Mouse (Mus musculus): ENCODE measurements at regions not wholly inside any gene's neighbourhood (a gene's known extent, or its start where the extent isn't known, plus 50 kb on each side); places are given as distances from the start of the nearest gene placed in this dataset.

- no peak for TF ChIP-seq POLR2A (IDR thresholded peaks at IDR 0.05; ENCODE audit: borderline replicate concordance, low read depth, low read length)
- no peak for TF ChIP-seq CTCF (IDR thresholded peaks at IDR 0.05; ENCODE audit: low read depth, low read length)
- no peak overlapping the region for H3K4me3 ChIP-seq (ENCODE audit: insufficient read depth, low read length)
- H3K27ac ChIP-seq (ENCODE audit: insufficient read depth, low read depth, low read length): no peak overlapping the region
- H3K4me1 ChIP-seq (ENCODE audit: control insufficient read depth, insufficient read depth, low read length): no peaks in the 10 kb centered on the region
Measured at GRCm38 (mm10) chr8:26590591-26591212, 386.4 kb upstream of the Zfp703 start.

DNA sequence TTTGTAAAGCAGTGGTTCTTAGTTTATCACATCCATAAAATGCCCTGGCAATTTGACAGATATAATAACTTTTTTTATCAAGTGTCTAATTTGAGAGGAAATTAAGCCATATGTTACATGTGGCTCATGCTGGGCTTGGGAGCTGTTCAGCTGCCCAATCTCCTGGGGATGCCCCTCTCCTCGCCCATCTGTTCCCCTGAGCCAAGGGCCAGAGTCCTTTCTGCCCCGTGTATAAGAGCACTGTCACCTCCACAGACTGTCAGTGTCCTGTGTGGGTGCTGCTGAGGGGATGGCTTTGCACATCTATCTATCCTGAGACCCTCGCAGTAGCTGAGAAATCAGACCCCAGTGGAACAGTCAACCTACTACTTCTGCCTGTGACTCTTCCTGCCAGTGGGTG, 385.9 kb upstream of the Zfp703 start:
- Histone ChIP-seq H3K4me1 (ENCODE audit: control insufficient read depth, insufficient read depth, low read length) (no peaks in the 10 kb centered on the region), H3K27ac (ENCODE audit: insufficient read depth, low read depth, low read length) (no peak overlapping the region), H3K4me3 (ENCODE audit: insufficient read depth, low read length) (no peak overlapping the region)
- TF ChIP-seq CTCF (IDR thresholded peaks at IDR 0.05; ENCODE audit: low read depth, low read length) (no peak), POLR2A (IDR thresholded peaks at IDR 0.05; ENCODE audit: borderline replicate concordance, low read depth, low read length) (no peak)

- H3K4me1 ChIP-seq (ENCODE audit: control insufficient read depth, insufficient read depth, low read length): no peaks in the 10 kb centered on the region
- H3K4me3 ChIP-seq (ENCODE audit: insufficient read depth, low read length): no peak overlapping the region
- no peak overlapping the region for H3K27ac ChIP-seq (ENCODE audit: insufficient read depth, low read depth, low read length)
- TF ChIP-seq CTCF (IDR thresholded peaks at IDR 0.05; ENCODE audit: low read depth, low read length): no peak
- TF ChIP-seq POLR2A (IDR thresholded peaks at IDR 0.05; ENCODE audit: borderline replicate concordance, low read depth, low read length): no peak
Measured at GRCm38 (mm10) chr8:26593536-26594368, 383.4 kb upstream of the Zfp703 start.

DNA sequence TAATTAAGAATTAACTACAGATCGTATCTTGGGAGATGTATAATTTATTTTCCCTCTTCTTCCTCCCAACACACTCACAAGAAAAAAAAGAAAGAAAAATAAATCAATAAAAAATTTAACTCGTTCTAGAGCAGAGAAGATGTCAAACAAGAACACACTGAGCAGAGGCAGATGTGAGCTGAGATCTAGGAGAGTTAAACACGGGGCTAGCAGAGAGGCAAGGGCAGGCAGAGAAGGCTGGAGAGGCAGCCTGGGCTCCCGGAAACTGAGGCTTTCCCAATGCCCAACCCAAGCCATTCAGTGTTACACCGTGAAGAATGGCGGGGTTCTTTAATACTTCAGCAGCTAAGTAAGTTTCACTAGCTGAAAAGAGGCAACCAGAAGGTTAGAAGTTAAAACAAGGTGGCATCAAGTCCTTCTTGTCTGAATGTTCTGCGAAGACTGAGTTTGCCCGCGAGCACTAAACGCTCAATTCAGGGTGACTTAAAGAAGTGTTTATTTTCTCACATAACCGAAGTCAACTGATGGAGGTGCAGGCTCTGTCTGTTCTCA, 382.7 kb upstream of the Zfp703 start:
- Histone ChIP-seq H3K4me1 (ENCODE audit: control insufficient read depth, insufficient read depth, low read length) (no peaks in the 10 kb centered on the region), H3K4me3 (ENCODE audit: insufficient read depth, low read length) (no peak overlapping the region), H3K27ac (ENCODE audit: insufficient read depth, low read depth, low read length) (no peak overlapping the region)
- no peak for TF ChIP-seq POLR2A (IDR thresholded peaks at IDR 0.05; ENCODE audit: borderline replicate concordance, low read depth, low read length)
- no peak for TF ChIP-seq CTCF (IDR thresholded peaks at IDR 0.05; ENCODE audit: low read depth, low read length)

- no peak for TF ChIP-seq CTCF (IDR thresholded peaks at IDR 0.05; ENCODE audit: low read depth, low read length)
- no peak for TF ChIP-seq POLR2A (IDR thresholded peaks at IDR 0.05; ENCODE audit: borderline replicate concordance, low read depth, low read length)
- no peaks in the 10 kb centered on the region for H3K4me1 ChIP-seq (ENCODE audit: control insufficient read depth, insufficient read depth, low read length)
- H3K4me3 ChIP-seq (ENCODE audit: insufficient read depth, low read length): no peak overlapping the region
- H3K27ac ChIP-seq (ENCODE audit: insufficient read depth, low read depth, low read length): no peak overlapping the region
Measured at GRCm38 (mm10) chr8:26595431-26596018, 381.6 kb upstream of the Zfp703 start.

GRCm38 (mm10) chr8:26596665-26597362, 380.3 kb upstream of the Zfp703 start:
- Histone ChIP-seq H3K27ac (ENCODE audit: insufficient read depth, low read depth, low read length) (no peak overlapping the region), H3K4me1 (ENCODE audit: control insufficient read depth, insufficient read depth, low read length) (no peaks in the 10 kb centered on the region), H3K4me3 (ENCODE audit: insufficient read depth, low read length) (no peak overlapping the region)
- TF ChIP-seq CTCF (IDR thresholded peaks at IDR 0.05; ENCODE audit: low read depth, low read length) (no peak), POLR2A (IDR thresholded peaks at IDR 0.05; ENCODE audit: borderline replicate concordance, low read depth, low read length) (no peak)

GRCm38 (mm10) chr8:26598520-26598919, 378.6 kb upstream of the Zfp703 start:
- TF ChIP-seq POLR2A (IDR thresholded peaks at IDR 0.05; ENCODE audit: borderline replicate concordance, low read depth, low read length): no peak
- no peak for TF ChIP-seq CTCF (IDR thresholded peaks at IDR 0.05; ENCODE audit: low read depth, low read length)

DNA sequence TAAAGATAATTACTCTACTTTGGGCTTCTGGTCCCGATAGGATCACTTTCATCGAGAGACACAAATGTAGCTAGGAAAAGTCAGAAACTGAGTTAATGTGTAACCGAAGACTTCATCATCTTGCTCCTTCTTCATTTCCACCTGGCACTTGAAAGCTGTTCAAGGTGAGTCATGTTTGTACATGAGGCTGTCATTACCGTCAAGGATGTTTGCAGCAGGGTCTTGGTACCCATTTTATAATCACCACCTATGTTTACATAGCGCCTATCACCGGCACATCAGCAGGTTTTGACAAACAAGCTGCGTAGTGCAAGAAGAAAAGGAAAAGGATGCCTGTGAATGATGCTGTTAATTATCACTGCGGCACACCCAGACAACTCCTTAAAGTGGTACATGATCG, 377.0 kb upstream of the Zfp703 start:
- Histone ChIP-seq H3K4me1 (ENCODE audit: control insufficient read depth, insufficient read depth, low read length) (peaks cover 2% of the 10 kb centered on the region; the same call in 1 of the 2 replicates), H3K27ac (ENCODE audit: insufficient read depth, low read depth, low read length) (no peak overlapping the region), H3K4me3 (ENCODE audit: insufficient read depth, low read length) (no peak overlapping the region)
- no peak for TF ChIP-seq POLR2A (IDR thresholded peaks at IDR 0.05; ENCODE audit: borderline replicate concordance, low read depth, low read length)
- no peak for TF ChIP-seq CTCF (IDR thresholded peaks at IDR 0.05; ENCODE audit: low read depth, low read length)

More at GRCm38 (mm10) chr8:26598520-26598919, 378.6 kb upstream of the Zfp703 start:
- Histone ChIP-seq H3K27ac (ENCODE audit: insufficient read depth, low read depth, low read length) (no peak overlapping the region), H3K4me3 (ENCODE audit: insufficient read depth, low read length) (no peak overlapping the region), H3K4me1 (ENCODE audit: control insufficient read depth, insufficient read depth, low read length) (no peaks in the 10 kb centered on the region)

- TF ChIP-seq POLR2A (IDR thresholded peaks at IDR 0.05; ENCODE audit: borderline replicate concordance, low read depth, low read length): no peak
- no peak for TF ChIP-seq CTCF (IDR thresholded peaks at IDR 0.05; ENCODE audit: low read depth, low read length)
- Histone ChIP-seq H3K4me3 (ENCODE audit: insufficient read depth, low read length) (no peak overlapping the region), H3K27ac (ENCODE audit: insufficient read depth, low read depth, low read length) (no peak overlapping the region), H3K4me1 (ENCODE audit: control insufficient read depth, insufficient read depth, low read length) (peaks cover 7% of the 10 kb centered on the region)
Measured at GRCm38 (mm10) chr8:26608001-26608400, 369.1 kb upstream of the Zfp703 start.
